Mouse (Mus musculus): ENCODE results near the gene Tuba1c.
"Not testable (repeated sequence)": the region's sequence is repeated elsewhere in the genome, so short reads cannot be mapped to it uniquely, and the experiment has no call there.

Tuba1c gene

GRCm38 (mm10) chr15:99056332-99056731, 26.6 kb downstream of the Tuba1c start:
- DNase-seq (ENCODE audit: low spot score): peak; percentile 85

- DNase-seq (ENCODE audit: low spot score): no peak
Measured at GRCm38 (mm10) chr15:99065557-99066165, 36.0 kb downstream of the Tuba1c start.

DNA sequence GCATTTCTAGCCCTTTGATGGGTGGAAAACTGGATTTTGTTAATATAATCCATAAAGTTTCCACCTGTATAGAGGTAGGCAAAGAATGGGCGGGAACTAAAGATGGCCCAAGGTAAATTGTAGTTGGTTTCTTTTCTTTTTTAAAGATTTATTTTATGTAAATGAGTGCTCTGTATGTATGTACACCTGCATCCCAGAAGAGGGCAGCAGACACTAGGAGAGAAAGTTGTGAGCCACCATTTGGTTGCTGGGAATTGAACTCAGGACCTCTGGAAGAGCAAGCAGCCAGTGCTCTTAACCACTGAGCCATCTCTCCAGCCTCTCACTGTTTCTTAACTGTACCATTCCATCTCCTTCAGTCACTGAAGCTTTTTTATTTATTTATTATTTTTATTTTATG, 42.3 kb downstream of the Tuba1c start:
- no peak for DNase-seq (ENCODE audit: low spot score)

- peak; percentile 50 for DNase-seq (ENCODE audit: low spot score)
Measured at GRCm38 (mm10) chr15:99074019-99074599, 44.4 kb downstream of the Tuba1c start, which contains the start of gene Troap. Gene Troap, plus strand, starts transcription at chr15:99074575.

GRCm38 (mm10) chr15:99074600-99075333, 45.1 kb downstream of the Tuba1c start:
- DNase-seq (ENCODE audit: low spot score): peak; percentile 99

DNA sequence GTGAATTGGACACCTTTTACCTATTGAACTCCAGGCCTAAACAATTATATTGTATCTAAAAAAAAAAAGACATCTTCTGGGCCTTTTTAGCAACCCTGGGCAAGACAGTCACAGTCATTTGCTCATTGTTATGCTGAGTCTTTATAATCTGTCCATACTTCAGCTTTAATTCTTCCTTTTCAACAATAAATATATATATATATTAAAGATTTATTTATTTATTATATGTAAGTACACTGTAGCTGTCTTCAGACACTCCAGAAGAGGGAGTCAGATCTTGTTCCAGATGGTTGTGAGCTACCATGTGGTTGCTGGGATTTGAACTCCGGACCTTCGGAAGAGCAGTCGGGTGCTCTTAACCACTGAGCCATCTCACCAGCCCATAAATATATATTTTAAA, 46.3 kb downstream of the Tuba1c start:
- DNase-seq (ENCODE audit: low spot score): not testable (repeated sequence)

DNA sequence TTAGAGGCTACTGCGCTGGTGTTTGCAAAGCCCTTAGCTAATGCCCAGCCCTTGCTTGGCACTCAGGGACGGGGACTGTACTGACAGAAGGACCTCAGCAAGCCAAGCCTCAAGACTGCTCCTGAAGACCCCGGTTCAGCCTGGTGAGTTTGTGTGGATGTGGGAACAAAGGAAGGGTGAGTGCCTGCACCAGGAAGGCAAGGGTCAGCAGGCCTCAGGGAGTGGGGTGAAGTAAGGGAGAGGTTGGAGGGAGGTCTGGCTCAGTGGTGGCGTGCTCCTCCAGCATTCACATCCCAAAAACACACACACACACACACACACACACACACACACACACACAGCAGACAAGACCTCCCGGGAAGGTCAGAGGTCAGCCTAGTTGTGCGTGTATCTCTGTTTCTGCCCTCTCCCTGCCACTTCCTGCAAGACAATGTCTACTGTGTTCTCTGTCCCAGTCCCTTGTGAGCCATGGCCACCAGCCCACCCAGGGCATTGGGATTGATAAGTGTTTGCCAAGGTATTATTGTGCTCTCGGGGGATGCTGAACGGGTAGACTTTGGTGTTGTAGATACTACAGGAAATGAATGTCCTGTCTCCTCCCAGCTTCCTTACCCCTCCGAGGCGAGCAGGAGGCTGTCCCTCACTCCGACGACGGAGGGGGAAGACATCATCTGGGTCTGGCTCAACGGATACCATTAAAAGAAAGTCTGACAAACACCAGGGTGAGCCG, 48.7 kb downstream of the Tuba1c start:
- DNase-seq (ENCODE audit: low spot score): no peak

- DNase-seq (ENCODE audit: low spot score): peak; percentile 60
Measured at GRCm38 (mm10) chr15:99079804-99080203, 50.1 kb downstream of the Tuba1c start.

GRCm38 (mm10) chr15:99082322-99082721, 52.6 kb downstream of the Tuba1c start:
- DNase-seq (ENCODE audit: low spot score): no peak

- no peak for DNase-seq (ENCODE audit: low spot score)
Measured at GRCm38 (mm10) chr15:99082840-99083239, 53.1 kb downstream of the Tuba1c start.

- DNase-seq (ENCODE audit: low spot score): peak; percentile 81
Measured at GRCm38 (mm10) chr15:99083258-99083657, 53.6 kb downstream of the Tuba1c start.

- no peak for DNase-seq (ENCODE audit: low spot score)
Measured at GRCm38 (mm10) chr15:99083867-99084557, 54.3 kb downstream of the Tuba1c start.

- DNase-seq (ENCODE audit: low spot score): no peak
Measured at GRCm38 (mm10) chr15:99084618-99085017, 54.9 kb downstream of the Tuba1c start.

DNA sequence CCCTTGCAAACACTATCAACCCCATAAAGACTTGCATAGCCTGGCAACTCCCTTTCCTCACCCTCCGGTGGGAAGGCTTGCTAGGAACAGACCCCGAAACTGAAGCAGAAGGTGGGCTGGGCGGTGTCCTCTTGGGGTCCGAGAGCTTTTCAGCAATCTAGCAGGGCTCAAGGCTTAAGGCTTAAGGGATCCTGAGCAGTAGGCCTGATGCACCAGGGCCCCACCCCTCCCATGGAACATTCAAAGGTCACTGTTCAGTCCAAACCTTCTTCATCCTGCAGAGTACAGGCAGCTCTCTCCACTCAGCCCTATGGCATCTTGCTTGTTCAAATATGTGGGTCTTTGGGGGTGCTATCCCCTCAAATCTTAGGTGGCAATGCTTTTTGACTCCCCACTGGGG, 56.3 kb downstream of the Tuba1c start:
- no peak for DNase-seq (ENCODE audit: low spot score)

- no peak for DNase-seq (ENCODE audit: low spot score)
Measured at GRCm38 (mm10) chr15:99087253-99088075, 57.8 kb downstream of the Tuba1c start, which contains the start of gene C1ql4. Gene C1ql4, minus strand, starts transcription at chr15:99087817.
